Mouse (Mus musculus) frontal cortex, postnatal 36 days (tissue): Measurements from ENCODE around the gene Ssu2.

ENCODE experiments used
- DNase-seq, 2 experiments: peaks; one replicate each; pipeline ENCODE4 v3.0.0; 2022; ENCODE audit warnings: low spot score in 2 of 2

Gene Ssu2

GRCm38 (mm10) chr6:112387947-112388346 is at the start of gene Ssu2:
Gene Ssu2, minus strand, starts transcription at chr6:112388023.
- no peak for DNase-seq

GRCm38 (mm10) chr6:112426018-112426732 is 38.4 kb upstream of the Ssu2 start:
- DNase-seq, result no peak

- DNase-seq, result peak; percentile 45 to 59
These were observed 36.1 kb upstream of the Ssu2 start for GRCm38 (mm10) chr6:112423746-112424501.

DNA sequence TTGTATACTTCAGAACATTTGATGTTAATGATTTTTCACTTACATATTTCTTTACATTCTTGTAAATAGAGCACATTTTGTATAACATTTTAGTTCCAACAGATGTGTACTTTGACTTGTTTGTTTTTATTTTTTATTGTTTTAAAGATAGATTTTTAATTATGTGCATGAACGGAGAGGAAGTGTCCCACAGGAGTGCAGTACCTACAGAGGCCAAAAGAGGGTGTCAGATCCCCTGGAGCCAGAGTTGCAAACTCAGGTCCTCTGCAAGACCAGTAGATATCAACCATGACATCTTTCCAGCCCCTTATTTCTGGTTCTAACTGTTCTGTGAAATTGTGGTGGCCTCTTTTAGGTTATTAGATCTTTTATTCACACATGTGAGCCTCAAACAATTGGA is 33.1 kb upstream of the Ssu2 start:
- no peak for DNase-seq

- DNase-seq, result peak in 1 of 2 experiments; percentile 26
These were observed 31.5 kb upstream of the Ssu2 start for GRCm38 (mm10) chr6:112419333-112419732.

- no peak for DNase-seq
These were observed 16.3 kb upstream of the Ssu2 start for GRCm38 (mm10) chr6:112404111-112404510.

DNA sequence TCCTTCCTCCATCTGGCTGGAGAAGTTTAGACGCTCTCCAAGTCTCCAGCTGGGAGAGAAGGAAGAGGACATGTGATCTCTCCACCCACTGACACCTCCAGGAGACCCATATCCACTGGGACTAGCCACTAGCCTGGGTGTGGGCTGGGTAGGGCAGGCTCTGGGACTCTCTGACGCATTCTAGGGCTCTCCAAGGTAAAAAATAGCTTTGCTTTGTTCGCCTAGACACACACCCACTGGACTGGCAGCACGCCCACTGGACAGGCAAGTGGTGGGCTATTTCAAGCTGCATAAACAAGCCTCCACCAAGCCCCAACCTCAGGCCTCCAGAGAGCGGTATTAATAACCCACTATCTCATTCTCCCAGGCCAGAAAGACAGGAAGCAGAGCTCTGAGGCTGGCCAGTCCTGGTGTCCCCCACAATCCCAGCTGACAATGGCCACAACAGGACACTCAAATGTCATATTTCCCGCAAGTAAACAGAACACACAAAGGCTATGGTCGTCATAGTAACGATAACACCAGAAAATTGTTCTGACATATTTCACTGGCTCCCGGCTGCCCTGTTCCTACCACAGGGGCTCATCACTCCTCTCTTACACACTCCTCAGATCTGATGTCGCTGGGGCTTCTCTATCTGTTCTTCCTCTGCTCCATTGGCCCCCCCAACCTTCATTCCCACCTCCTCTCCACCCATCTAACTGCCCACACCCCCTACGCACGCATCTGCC is 14.3 kb upstream of the Ssu2 start:
- peak; percentile 77 to 78 for DNase-seq

- no peak for DNase-seq
These were observed 9.5 kb upstream of the Ssu2 start for GRCm38 (mm10) chr6:112397351-112397750.

- no peak for DNase-seq
These were observed 8.5 kb upstream of the Ssu2 start for GRCm38 (mm10) chr6:112396352-112396751.

DNA sequence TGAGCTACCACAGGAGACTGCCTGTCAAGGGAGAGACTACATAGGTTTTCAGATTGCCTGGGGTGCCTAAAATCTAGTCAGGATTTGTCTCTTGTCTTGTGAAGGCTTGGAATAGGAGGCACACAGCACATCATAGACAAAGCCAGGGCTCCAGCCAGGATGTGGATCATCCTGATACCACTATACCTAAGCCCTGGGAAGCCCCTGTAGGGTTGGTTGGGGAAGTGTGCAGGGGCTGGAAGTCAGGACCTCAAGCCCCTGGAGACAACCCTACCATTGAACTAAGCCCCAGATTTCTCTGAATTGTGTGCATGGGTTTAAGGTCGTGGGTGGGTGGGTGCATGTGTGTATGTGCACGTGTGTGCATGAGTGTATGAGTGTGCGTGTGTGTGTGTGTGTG is 562 bp upstream of the Ssu2 start:
- DNase-seq, result no peak

- DNase-seq, result no peak
These were observed 1.6 kb downstream of the Ssu2 start for GRCm38 (mm10) chr6:112386260-112386659.

GRCm38 (mm10) chr6:112382990-112383685 is 4.7 kb downstream of the Ssu2 start:
- DNase-seq, result no peak

DNA sequence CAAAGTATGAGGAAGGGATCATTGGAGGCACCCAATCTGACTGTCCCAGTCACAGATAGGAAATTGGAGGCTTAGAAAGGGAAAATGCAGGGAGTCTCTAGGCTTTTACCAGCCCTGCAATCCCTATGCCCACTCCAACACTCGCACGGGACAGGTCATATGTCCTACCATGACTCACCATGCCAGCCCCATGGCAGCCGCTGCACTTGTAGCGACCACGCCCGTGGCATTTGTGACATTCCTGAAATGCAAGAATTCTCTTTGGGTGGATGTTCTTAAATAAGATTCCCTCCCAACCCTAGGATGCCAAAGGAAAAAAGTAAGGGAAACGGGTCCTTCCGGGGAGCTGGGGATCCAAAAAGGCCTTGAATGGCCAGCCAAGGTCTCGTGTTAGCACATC is 8.8 kb downstream of the Ssu2 start:
- no peak for DNase-seq

DNA sequence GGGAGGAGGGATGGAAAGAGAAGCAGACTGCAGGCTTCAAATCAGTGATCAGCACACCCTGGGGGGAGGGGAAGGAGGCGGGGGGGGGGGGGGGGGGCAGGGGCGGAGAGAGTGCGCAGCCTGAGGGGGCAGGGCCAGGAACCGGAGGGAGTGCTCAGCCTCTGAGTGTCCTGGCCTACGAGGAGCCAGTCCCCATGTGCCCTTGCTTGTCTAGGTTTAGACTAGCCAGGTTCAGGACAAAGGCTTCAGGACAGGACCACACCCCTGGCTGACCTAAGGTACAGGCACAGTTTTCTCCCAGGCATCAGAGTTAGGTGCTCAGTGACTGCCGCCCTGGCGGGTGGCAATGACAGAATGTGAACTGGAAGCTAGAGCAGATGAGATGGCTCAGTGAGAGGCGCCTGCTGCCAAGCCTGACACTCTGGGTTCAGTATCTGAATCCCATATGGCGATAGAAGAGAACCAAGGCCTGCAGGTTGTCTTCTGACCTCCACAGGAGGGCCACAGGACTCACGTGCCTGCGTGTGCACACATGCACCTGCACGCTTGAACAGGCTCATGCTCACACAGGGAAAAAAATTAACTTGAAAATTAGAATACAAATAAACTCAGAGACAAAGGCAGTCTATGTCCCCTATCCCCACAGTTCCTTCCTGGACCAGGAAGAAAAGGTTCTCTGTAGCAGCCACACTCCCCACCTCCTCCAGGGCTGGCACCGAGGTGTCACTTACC is 12.0 kb downstream of the Ssu2 start:
- DNase-seq, result no peak

DNA sequence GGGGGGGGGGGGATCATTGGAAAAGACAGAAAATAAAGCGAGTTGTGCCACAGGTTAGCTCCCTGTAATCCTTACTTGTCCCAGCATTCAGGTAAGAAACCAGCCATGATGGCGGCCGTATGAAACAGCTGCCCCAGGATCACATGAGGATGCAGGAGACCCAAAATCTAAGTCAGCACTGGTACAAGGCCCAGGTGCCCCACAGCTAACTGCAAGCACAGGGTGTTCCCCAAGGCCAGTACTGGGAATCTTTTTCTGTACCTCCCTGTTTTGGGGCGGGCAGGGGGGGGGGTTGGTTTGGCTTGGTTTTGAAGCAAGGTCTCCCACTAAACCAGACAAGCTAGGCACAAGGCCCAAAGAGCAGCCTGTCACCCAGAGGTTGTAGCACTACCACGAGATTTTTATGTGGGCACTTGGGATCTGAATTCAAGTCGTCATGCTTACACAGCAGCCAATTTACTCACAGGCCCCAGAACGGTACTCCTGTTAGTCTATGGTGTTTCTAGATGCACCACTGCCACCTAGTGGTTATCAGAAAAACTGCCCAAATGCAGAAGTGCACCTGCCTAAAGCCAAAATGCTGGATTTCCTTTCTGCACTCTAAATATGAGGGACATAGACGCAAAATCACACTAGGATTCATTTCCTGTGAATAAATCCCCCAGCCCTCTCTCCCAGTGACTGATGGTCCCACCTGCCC is 13.8 kb downstream of the Ssu2 start:
- peak in 1 of 2 experiments; percentile 44 for DNase-seq

GRCm38 (mm10) chr6:112365294-112365693 is 22.5 kb downstream of the Ssu2 start:
- no peak for DNase-seq

- peak in 1 of 2 experiments; percentile 55 for DNase-seq
These were observed 23.2 kb downstream of the Ssu2 start for GRCm38 (mm10) chr6:112364581-112364980.

GRCm38 (mm10) chr6:112362349-112362958 is 25.4 kb downstream of the Ssu2 start:
- peak; percentile 72 to 80 for DNase-seq

DNA sequence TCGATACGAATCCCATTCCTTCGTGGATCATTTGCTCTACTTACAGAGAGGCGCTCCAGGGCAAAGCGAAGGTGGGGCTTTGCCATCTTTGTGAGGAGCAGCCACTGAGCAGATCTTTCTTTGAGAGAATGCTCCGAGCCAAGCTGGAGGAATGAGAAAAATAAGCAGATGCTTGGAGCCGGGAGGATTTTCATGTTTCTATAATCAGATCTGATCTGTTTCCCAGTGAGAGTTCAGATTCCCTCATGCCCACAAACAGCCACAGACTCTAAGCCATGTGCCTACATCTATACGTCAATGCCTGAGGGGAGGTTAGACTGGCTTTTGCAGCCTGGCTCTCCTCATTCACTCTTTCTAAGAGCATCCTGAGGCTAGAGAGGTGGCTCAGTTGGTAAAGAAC is 27.1 kb downstream of the Ssu2 start:
- peak; percentile 29 to 62 for DNase-seq

- no peak for DNase-seq
These were observed 28.5 kb downstream of the Ssu2 start for GRCm38 (mm10) chr6:112359341-112359740.
